Mouse (Mus musculus): ENCODE measurements around the gene Filip1l.

DNA sequence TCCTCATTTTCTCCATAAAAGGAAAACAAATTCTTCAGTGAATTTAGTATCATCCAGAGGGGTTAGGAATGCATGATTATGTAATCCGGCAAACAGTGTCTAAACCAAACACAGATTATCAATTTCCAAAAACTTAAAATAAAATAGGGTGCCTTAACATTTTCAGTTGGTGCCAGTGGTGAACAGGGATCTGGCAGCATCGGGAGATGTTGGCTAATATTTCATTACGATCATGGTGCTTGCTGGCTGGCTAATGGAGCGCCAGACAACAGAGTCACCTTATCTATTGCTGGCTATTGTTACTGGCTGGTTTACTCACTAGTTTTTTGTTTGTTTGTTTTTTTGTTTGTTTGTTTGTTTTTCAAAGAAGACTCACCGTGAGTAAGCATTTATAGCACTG, 67.0 kb downstream of the Filip1l start:
- TF ChIP-seq CTCF (IDR thresholded peaks at IDR 0.05; ENCODE audit: control insufficient read depth, insufficient read depth, low read length), result no peak
- no peak for TF ChIP-seq POLR2A (IDR thresholded peaks at IDR 0.05; ENCODE audit: borderline replicate concordance, control insufficient read depth, low read depth, low read length)
